Mouse (Mus musculus) forebrain, embryonic 11.5 days (tissue): ENCODE data around the gene Car11. TPM values are rescaled to one million over a fixed set of nuclear protein-coding genes. Genes with fewer than 3 reads are reported as not detected.

ENCODE experiments used
- ATAC-seq: fragments of 200-750 bp; cut with Nextera tagmentation; replicated peaks from 2 replicates; pipeline ENCODE4 v1.8.0; 2017; ENCODE audit warnings: moderate TSS enrichment; ENCODE audit not compliant: low FRiP score
- DNase-seq: peaks from one replicate; pipeline ENCODE4 v3.0.0-alpha.2; 2017; ENCODE audit warnings: low spot score
- H3K27ac ChIP-seq: fragments of 300-500 bp; sonication (generic); 2 replicates; pipeline ENCODE4 v1.5.1; 2014; ENCODE audit warnings: low read depth, low read length
- H3K27me3 ChIP-seq: fragments of 300-500 bp; sonication (generic); 2 replicates; pipeline ENCODE4 v1.6.1; 2014; ENCODE audit warnings: mild to moderate bottlenecking, low read length, mixed read lengths; ENCODE audit not compliant: control insufficient read depth, insufficient read depth
- H3K36me3 ChIP-seq: fragments of 300-500 bp; sonication (generic); 2 replicates; pipeline ENCODE4 v1.6.1; 2014; ENCODE audit warnings: mild to moderate bottlenecking, low read length, moderate library complexity, mixed read lengths; ENCODE audit not compliant: control insufficient read depth, insufficient read depth
- H3K4me1 ChIP-seq: fragments of 300-500 bp; sonication (generic); replicated peaks from 2 replicates; pipeline ENCODE4 v1.6.1; 2014; ENCODE audit warnings: low read length, mixed read lengths; ENCODE audit not compliant: control insufficient read depth, insufficient read depth
- H3K4me2 ChIP-seq: fragments of 300-500 bp; sonication (generic); 2 replicates; pipeline ENCODE4 v1.6.1; 2014; ENCODE audit warnings: low read depth, mild to moderate bottlenecking, low read length, moderate library complexity, mixed read lengths; ENCODE audit not compliant: severe bottlenecking
- H3K4me3 ChIP-seq: fragments of 300-500 bp; sonication (generic); 2 replicates; pipeline ENCODE4 v1.5.1; 2014; ENCODE audit warnings: low read depth, low read length
- H3K9ac ChIP-seq: fragments of 300-500 bp; sonication (generic); 2 replicates; pipeline ENCODE4 v1.6.1; 2014; ENCODE audit warnings: low read length
- H3K9me3 ChIP-seq: fragments of 300-500 bp; sonication (generic); 2 replicates; pipeline ENCODE4 v1.6.1; 2016; ENCODE audit warnings: low read length, mixed read lengths; ENCODE audit not compliant: control insufficient read depth
- WGBS: fragments of 180-500 bp; shearing (Covaris S2); extraction: QIAGEN DNeasy Blood & Tissue Kit; methylation state at CpG from one replicate; pipeline ENCODE4 v1.1.7; 2014; 5-methylcytosine and 5-hydroxymethylcytosine counted together
- polyA plus RNA-seq: library from polyadenylated mRNA; unstranded; fragments of >200 nt; fragmentation: Nextera tagmentation; extraction: Ambion mirVana; gene quantifications from 2 replicates; pipeline ENCODE4 v1.2.1, GENCODE M21; 2014

Car11 gene
- polyA plus RNA-seq, 1 experiment from 2014 or later = 3.6 TPM

- Histone ChIP-seq H3K27me3 (peaks cover 2% of the 10 kb centered on the region; the same call in 1 of the 2 replicates), H3K4me3 (peak overlapping the region; percentile 52), H3K36me3 (peaks cover 2% of the 10 kb centered on the region; the same call in 1 of the 2 replicates), H3K9me3 (no peaks in the 10 kb centered on the region), H3K4me1 (peaks cover 28% of the 10 kb centered on the region), H3K9ac (peak overlapping the region; percentile 47; the same call in 1 of the 2 replicates), H3K27ac (peak overlapping the region; percentile 9; the same call in 1 of the 2 replicates), H3K4me2 (peak overlapping the region; percentile 98)
- ATAC-seq = no peak
- DNase-seq = peak; percentile 76
- WGBS = under 1% methylated on average over 21 of the region's 21 CpGs
Measured at GRCm38 (mm10) chr7:45705443-45705864, 5.8 kb downstream of the Car11 start.

- no peak for DNase-seq
- H3K4me3 ChIP-seq = peak overlapping the region; percentile 52
- H3K27me3 ChIP-seq = 0 out of 2 replicates have a peak, but pooled peaks cover 2% of the 10 kb centered on the region
- peak overlapping the region; percentile 98 for H3K4me2 ChIP-seq
- H3K36me3 ChIP-seq = peaks cover 6% of the 10 kb centered on the region; the same call in 1 of the 2 replicates
- no peak overlapping the region for H3K27ac ChIP-seq
- 2% methylated on average over 7 of the region's 7 CpGs for WGBS
- peak overlapping the region; percentile 72; the same call in 1 of the 2 replicates for H3K9ac ChIP-seq
- ATAC-seq = no peak
- peaks cover 28% of the 10 kb centered on the region for H3K4me1 ChIP-seq
- no peaks in the 10 kb centered on the region for H3K9me3 ChIP-seq
Measured at GRCm38 (mm10) chr7:45705873-45706281, 6.2 kb downstream of the Car11 start.

GRCm38 (mm10) chr7:45706721-45707241 is 7.1 kb downstream of the Car11 start:
- Histone ChIP-seq H3K36me3 (peaks cover 10% of the 10 kb centered on the region; the same call in 1 of the 2 replicates), H3K9ac (peak overlapping the region; percentile 72), H3K27me3 (no peaks in the 10 kb centered on the region), H3K4me2 (peak overlapping the region; percentile 98), H3K27ac (peak overlapping the region; percentile 37; the same call in 1 of the 2 replicates), H3K4me1 (peaks cover 28% of the 10 kb centered on the region), H3K9me3 (no peaks in the 10 kb centered on the region), H3K4me3 (peak overlapping the region; percentile 52)
- under 1% methylated on average over 43 of the region's 45 CpGs for WGBS
- ATAC-seq = 0 out of 2 replicates have a peak, but pooled peaks have one; percentile 3
- DNase-seq = peak; percentile 92

GRCm38 (mm10) chr7:45707375-45707967 is 7.8 kb downstream of the Car11 start:
- H3K27ac ChIP-seq = peak overlapping the region; percentile 37; the same call in 1 of the 2 replicates
- H3K9ac ChIP-seq = peak overlapping the region; percentile 9
- DNase-seq (peak; percentile 93), ATAC-seq (peak; percentile 27)
- H3K36me3 ChIP-seq = peaks cover 10% of the 10 kb centered on the region; the same call in 1 of the 2 replicates
- H3K4me2 ChIP-seq = peak overlapping the region; percentile 98
- H3K27me3 ChIP-seq = no peaks in the 10 kb centered on the region
- H3K9me3 ChIP-seq = no peaks in the 10 kb centered on the region
- H3K4me3 ChIP-seq = peak overlapping the region; percentile 52
- H3K4me1 ChIP-seq = peaks cover 28% of the 10 kb centered on the region
- under 1% methylated on average over 27 of the region's 27 CpGs for WGBS

GRCm38 (mm10) chr7:45708221-45708761 is 8.6 kb downstream of the Car11 start:
- Histone ChIP-seq H3K36me3 (peaks cover 16% of the 10 kb centered on the region; the same call in 1 of the 2 replicates), H3K4me1 (peaks cover 28% of the 10 kb centered on the region), H3K4me3 (no peak overlapping the region), H3K4me2 (peak overlapping the region; percentile 98; the same call in 1 of the 2 replicates), H3K27ac (no peak overlapping the region), H3K27me3 (no peaks in the 10 kb centered on the region), H3K9me3 (no peaks in the 10 kb centered on the region), H3K9ac (no peak overlapping the region)
- WGBS = 56% methylated on average over 13 of the region's 13 CpGs
- ATAC-seq (no peak), DNase-seq (peak; percentile 52)

GRCm38 (mm10) chr7:45709036-45709435 is 9.4 kb downstream of the Car11 start:
- Histone ChIP-seq H3K9ac (no peak overlapping the region), H3K36me3 (peaks cover 18% of the 10 kb centered on the region; the same call in 1 of the 2 replicates), H3K4me3 (no peak overlapping the region), H3K4me2 (no peak overlapping the region), H3K9me3 (no peaks in the 10 kb centered on the region), H3K4me1 (peaks cover 24% of the 10 kb centered on the region), H3K27me3 (no peaks in the 10 kb centered on the region), H3K27ac (no peak overlapping the region)
- DNase-seq = no peak
- no peak for ATAC-seq
- WGBS = 49% methylated on average over 6 of the region's 6 CpGs

GRCm38 (mm10) chr7:45709677-45710355 is 10.2 kb downstream of the Car11 start:
- H3K27ac ChIP-seq = no peak overlapping the region
- no peak overlapping the region for H3K4me2 ChIP-seq
- DNase-seq (no peak), ATAC-seq (no peak)
- H3K9ac ChIP-seq = no peak overlapping the region
- H3K36me3 ChIP-seq = peaks cover 18% of the 10 kb centered on the region; the same call in 1 of the 2 replicates
- no peaks in the 10 kb centered on the region for H3K27me3 ChIP-seq
- no peak overlapping the region for H3K4me3 ChIP-seq
- H3K9me3 ChIP-seq = no peaks in the 10 kb centered on the region
- peaks cover 28% of the 10 kb centered on the region for H3K4me1 ChIP-seq
- WGBS = 73% methylated on average over 14 of the region's 14 CpGs

- Histone ChIP-seq H3K36me3 (peaks cover 18% of the 10 kb centered on the region; the same call in 1 of the 2 replicates), H3K4me3 (no peak overlapping the region), H3K4me2 (no peak overlapping the region), H3K4me1 (peaks cover 29% of the 10 kb centered on the region), H3K27me3 (no peaks in the 10 kb centered on the region), H3K9me3 (no peaks in the 10 kb centered on the region), H3K27ac (no peak overlapping the region), H3K9ac (no peak overlapping the region)
- 94% methylated on average over 20 of the region's 20 CpGs for WGBS
- DNase-seq = no peak
- no peak for ATAC-seq
Measured at GRCm38 (mm10) chr7:45710477-45711191, 11.0 kb downstream of the Car11 start.
